Mouse (Mus musculus) G1E (cell line): ENCODE measurements around the gene Gse1.

Experiments used
- CTCF ChIP-seq: IDR thresholded peaks from 2 replicates; pipeline ENCODE4 v1.5.1; 2012; ENCODE audit warnings: low read depth, low read length, inconsistent platforms, mixed read lengths
- GATA1 ChIP-seq: IDR thresholded peaks from 2 replicates; pipeline ENCODE4 v1.6.1; 2012; ENCODE audit warnings: borderline replicate concordance, low read length, inconsistent platforms, mixed read lengths
- GATA2 ChIP-seq: IDR thresholded peaks from 2 replicates; pipeline ENCODE4 v1.6.1; 2012; ENCODE audit warnings: low read depth, low read length, inconsistent platforms, borderline replicate concordance
- POLR2AphosphoS5 ChIP-seq: IDR thresholded peaks from 2 replicates; pipeline ENCODE4 v1.6.1; 2012; ENCODE audit warnings: low read depth, low read length, inconsistent platforms; ENCODE audit not compliant: insufficient replicate concordance

DNA sequence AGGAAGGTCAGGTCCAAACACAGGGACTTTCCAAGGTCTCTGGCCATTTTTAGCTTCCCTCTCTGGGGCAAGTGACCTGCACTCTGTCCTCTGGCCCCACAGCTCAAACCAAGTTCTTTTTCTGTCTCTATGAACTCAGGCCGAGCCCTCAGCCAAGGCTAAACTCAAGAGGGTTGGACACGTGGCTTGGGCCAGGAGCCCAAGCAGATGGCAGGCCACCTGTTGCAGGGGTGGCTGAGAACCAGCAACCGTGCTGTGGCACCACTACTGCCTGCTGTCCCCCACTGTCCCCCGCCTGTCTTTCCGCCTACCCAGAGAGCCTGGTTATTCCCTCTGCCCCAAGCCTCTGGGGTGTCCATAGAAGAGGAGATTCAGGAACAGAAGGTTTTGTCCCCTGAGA is 14.3 kb upstream of the Gse1 start:
- TF ChIP-seq CTCF, result no peak
- TF ChIP-seq GATA1, result no peak
- no peak for TF ChIP-seq POLR2AphosphoS5
- TF ChIP-seq GATA2, result no peak
